Mouse (Mus musculus): ENCODE results near the gene Tm9sf4. TPM values are rescaled to one million over a fixed set of nuclear protein-coding genes. Genes with fewer than 3 reads are reported as not detected.
A peak's percentile ranks its signal among the peaks of the same experiment; 100 is the strongest.

Tm9sf4 gene
- polyA plus RNA-seq, 1 experiment from 2014 or later: 84.3 TPM

DNA sequence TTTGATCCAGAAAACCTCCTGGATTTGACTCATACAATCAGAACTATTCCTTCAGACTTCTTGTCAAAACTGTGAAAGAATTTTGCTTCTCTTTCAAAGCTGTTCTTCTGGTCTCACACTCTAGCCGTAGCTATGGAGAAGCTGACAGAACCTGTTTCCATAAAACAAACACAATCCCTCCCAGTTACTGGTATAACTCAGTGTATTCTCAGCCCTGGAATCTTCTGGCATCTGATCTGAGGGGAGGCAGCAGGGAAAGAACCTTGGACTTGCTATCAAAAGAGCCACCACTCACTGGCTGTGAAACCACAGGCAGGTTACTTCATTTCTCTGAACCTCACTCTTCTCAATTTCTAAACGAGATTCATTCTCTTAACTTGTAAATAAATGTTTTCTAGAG is 77.3 kb downstream of the Tm9sf4 start:
- H3K4me2 ChIP-seq (replicated peaks): no peak overlapping the region
- ATAC-seq (ENCODE audit: low FRiP score) (no peak), DNase-seq (ENCODE audit: low spot score) (no peak)
- 84% methylated on average over 2 of the region's 2 CpGs for WGBS
- H3K4me1 ChIP-seq (replicated peaks; ENCODE audit: control insufficient read depth, insufficient read depth, low read length): peaks cover 37% of the 10 kb centered on the region
- no peak overlapping the region for H3K27ac ChIP-seq
- H3K27me3 ChIP-seq (ENCODE audit: control insufficient read depth, insufficient read depth, low read length): no peaks in the 10 kb centered on the region
- H3K9me3 ChIP-seq (ENCODE audit: control insufficient read depth, low read length): no peaks in the 10 kb centered on the region
- peaks cover 31% of the 10 kb centered on the region for H3K36me3 ChIP-seq (replicated peaks; ENCODE audit: control insufficient read depth, insufficient read depth)
- 0 out of 2 replicates have a peak overlapping the region, but pooled peaks have one; percentile 5 for H3K9ac ChIP-seq
- H3K4me3 ChIP-seq (replicated peaks; ENCODE audit: low read length): no peak overlapping the region

- peaks cover 23% of the 10 kb centered on the region for H3K36me3 ChIP-seq (replicated peaks; ENCODE audit: control insufficient read depth, insufficient read depth)
- peak overlapping the region; percentile 94 for H3K4me3 ChIP-seq (replicated peaks; ENCODE audit: low read length)
- 71% methylated on average over 7 of the region's 7 CpGs for WGBS
- H3K9ac ChIP-seq: peak overlapping the region; percentile 98
- no peaks in the 10 kb centered on the region for H3K27me3 ChIP-seq (ENCODE audit: control insufficient read depth, insufficient read depth, low read length)
- DNase-seq (ENCODE audit: low spot score) (no peak), ATAC-seq (ENCODE audit: low FRiP score) (no peak)
- peak overlapping the region; percentile 10; the same call in 1 of the 2 replicates for H3K27ac ChIP-seq
- peaks cover 37% of the 10 kb centered on the region for H3K4me1 ChIP-seq (replicated peaks; ENCODE audit: control insufficient read depth, insufficient read depth, low read length)
- peak overlapping the region; percentile 90 for H3K4me2 ChIP-seq (replicated peaks)
- no peaks in the 10 kb centered on the region for H3K9me3 ChIP-seq (ENCODE audit: control insufficient read depth, low read length)
Observed at GRCm38 (mm10) chr2:153239021-153239859, 78.1 kb downstream of the Tm9sf4 start.

DNA sequence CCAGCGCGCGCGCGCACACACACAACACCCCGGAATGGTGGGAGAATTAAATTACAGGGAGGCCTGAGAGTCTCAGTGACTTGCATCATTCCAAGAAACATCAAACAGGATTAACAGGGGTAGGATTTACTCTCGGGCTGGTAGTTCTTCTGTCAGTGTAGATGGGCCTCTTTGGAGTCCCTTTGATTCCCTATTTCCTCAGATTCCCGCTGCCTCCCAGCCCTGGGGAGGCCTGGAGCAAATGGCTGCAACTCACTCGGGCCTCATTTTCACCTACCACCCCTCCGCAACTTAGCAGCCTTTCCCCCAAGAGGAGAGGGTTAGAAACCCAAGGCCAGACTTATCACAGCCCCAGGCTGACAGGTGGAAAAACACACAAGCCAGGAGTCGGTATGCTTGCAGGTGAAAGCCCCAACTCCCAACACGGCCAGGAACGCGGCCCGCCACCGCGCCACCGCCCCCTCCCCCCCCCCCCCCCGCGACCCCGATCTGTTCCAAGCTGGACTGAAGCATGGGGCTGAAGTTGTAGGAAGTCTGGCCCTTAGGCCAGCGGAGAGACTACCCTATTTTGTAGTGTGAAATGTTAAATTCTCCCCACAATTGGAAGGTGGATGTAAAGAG is 78.9 kb downstream of the Tm9sf4 start:
- H3K27ac ChIP-seq: peak overlapping the region; percentile 83; the same call in 1 of the 2 replicates
- 9% methylated on average over 22 of the region's 22 CpGs for WGBS
- H3K4me3 ChIP-seq (replicated peaks; ENCODE audit: low read length): peak overlapping the region; percentile 94
- no peaks in the 10 kb centered on the region for H3K9me3 ChIP-seq (ENCODE audit: control insufficient read depth, low read length)
- peak overlapping the region; percentile 98 for H3K9ac ChIP-seq
- peak overlapping the region; percentile 90 for H3K4me2 ChIP-seq (replicated peaks)
- H3K4me1 ChIP-seq (replicated peaks; ENCODE audit: control insufficient read depth, insufficient read depth, low read length): peaks cover 37% of the 10 kb centered on the region
- DNase-seq (ENCODE audit: low spot score) (no peak), ATAC-seq (ENCODE audit: low FRiP score) (no peak)
- peaks cover 16% of the 10 kb centered on the region for H3K36me3 ChIP-seq (replicated peaks; ENCODE audit: control insufficient read depth, insufficient read depth)
- H3K27me3 ChIP-seq (ENCODE audit: control insufficient read depth, insufficient read depth, low read length): no peaks in the 10 kb centered on the region

DNA sequence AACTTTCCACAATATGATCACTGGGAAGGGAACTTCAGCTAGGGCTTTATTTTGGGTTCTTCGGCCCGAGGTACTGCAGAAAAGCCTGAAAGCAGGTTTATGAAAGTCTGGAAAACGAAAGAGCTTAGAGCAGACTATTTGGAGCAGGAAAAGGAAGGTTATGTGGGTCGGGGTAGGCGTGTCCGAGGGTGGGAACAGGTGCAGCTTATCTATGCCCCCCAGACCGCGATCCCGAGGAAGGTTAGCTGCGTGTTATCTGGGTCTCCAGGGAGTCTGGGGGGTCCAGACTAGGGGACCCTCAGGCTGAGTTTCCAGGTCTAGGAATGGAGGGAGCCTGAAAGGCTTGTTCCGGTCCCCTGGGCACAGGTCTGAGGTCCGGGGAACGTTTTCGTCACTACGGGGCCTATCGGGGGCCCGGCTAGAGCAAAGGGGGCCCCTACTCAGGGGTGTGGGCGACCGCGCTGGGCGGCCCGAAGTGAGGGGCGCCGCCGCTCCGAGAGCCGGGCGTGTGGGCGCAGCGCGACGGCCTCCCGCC is 79.7 kb downstream of the Tm9sf4 start:
- H3K4me2 ChIP-seq (replicated peaks): peak overlapping the region; percentile 90
- H3K27me3 ChIP-seq (ENCODE audit: control insufficient read depth, insufficient read depth, low read length): no peaks in the 10 kb centered on the region
- DNase-seq (ENCODE audit: low spot score) (no peak), ATAC-seq (ENCODE audit: low FRiP score) (peak; percentile 80)
- peak overlapping the region; percentile 94 for H3K4me3 ChIP-seq (replicated peaks; ENCODE audit: low read length)
- peaks cover 37% of the 10 kb centered on the region for H3K4me1 ChIP-seq (replicated peaks; ENCODE audit: control insufficient read depth, insufficient read depth, low read length)
- WGBS: 2% methylated on average over 20 of the region's 33 CpGs
- peak overlapping the region; percentile 83 for H3K27ac ChIP-seq
- peaks cover 9% of the 10 kb centered on the region; the same call in 1 of the 2 replicates for H3K36me3 ChIP-seq (replicated peaks; ENCODE audit: control insufficient read depth, insufficient read depth)
- H3K9me3 ChIP-seq (ENCODE audit: control insufficient read depth, low read length): no peaks in the 10 kb centered on the region
- peak overlapping the region; percentile 98 for H3K9ac ChIP-seq

- Histone ChIP-seq H3K36me3 (replicated peaks; ENCODE audit: control insufficient read depth, insufficient read depth) (peaks cover 11% of the 10 kb centered on the region; the same call in 1 of the 2 replicates), H3K4me3 (replicated peaks; ENCODE audit: low read length) (peak within 1 kb of the TSS; percentile 94), H3K27me3 (ENCODE audit: control insufficient read depth, insufficient read depth, low read length) (no peaks in the 10 kb centered on the region), H3K9me3 (ENCODE audit: control insufficient read depth, low read length) (no peaks in the 10 kb centered on the region), H3K4me2 (replicated peaks) (peak within 1 kb of the TSS; percentile 90), H3K9ac (peak within 1 kb of the TSS; percentile 98), H3K4me1 (replicated peaks; ENCODE audit: control insufficient read depth, insufficient read depth, low read length) (peaks cover 37% of the 10 kb centered on the region), H3K27ac (peak within 1 kb of the TSS; percentile 83)
- ATAC-seq (ENCODE audit: low FRiP score) (peak; percentile 98), DNase-seq (ENCODE audit: low spot score) (peak; percentile 91)
- WGBS: under 1% methylated on average over 55 of the region's 72 CpGs
Observed at GRCm38 (mm10) chr2:153241250-153242014, 80.3 kb downstream of the Tm9sf4 start, which contains the start of the genes Plagl2 and Pofut1. Gene Plagl2, minus strand, starts transcription at chr2:153241426. Gene Pofut1, plus strand, starts transcription at chr2:153241533.

GRCm38 (mm10) chr2:153242156-153242555 is 81.1 kb downstream of the Tm9sf4 start:
- H3K4me2 ChIP-seq (replicated peaks): peak overlapping the region; percentile 90
- H3K27ac ChIP-seq: peak overlapping the region; percentile 83; the same call in 1 of the 2 replicates
- H3K27me3 ChIP-seq (ENCODE audit: control insufficient read depth, insufficient read depth, low read length): no peaks in the 10 kb centered on the region
- H3K4me1 ChIP-seq (replicated peaks; ENCODE audit: control insufficient read depth, insufficient read depth, low read length): peaks cover 35% of the 10 kb centered on the region
- DNase-seq (ENCODE audit: low spot score): no peak
- no peak for ATAC-seq (ENCODE audit: low FRiP score)
- peak overlapping the region; percentile 94 for H3K4me3 ChIP-seq (replicated peaks; ENCODE audit: low read length)
- no peaks in the 10 kb centered on the region for H3K9me3 ChIP-seq (ENCODE audit: control insufficient read depth, low read length)
- 69% methylated on average over 6 of the region's 6 CpGs for WGBS
- peaks cover 14% of the 10 kb centered on the region; the same call in 1 of the 2 replicates for H3K36me3 ChIP-seq (replicated peaks; ENCODE audit: control insufficient read depth, insufficient read depth)
- peak overlapping the region; percentile 98 for H3K9ac ChIP-seq

DNA sequence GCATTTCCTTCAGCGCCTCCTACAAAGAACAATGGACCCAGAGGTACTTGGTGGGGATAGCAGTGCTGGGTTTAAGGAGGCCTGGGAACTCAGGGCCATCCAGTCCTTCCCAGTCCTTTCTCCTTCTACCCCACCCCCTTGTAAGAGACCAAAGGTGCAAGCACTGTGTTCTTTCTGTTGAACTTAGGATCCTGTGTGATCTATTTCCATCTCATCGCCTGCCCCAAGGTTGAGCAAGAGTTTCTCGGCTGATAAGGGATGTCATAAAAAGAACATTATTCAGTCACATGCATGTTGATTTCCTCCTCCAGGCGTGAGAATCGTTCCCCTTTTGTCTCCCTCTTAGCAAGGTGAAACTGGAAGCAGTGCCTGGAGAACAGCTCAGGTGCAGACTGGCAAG is 88.6 kb downstream of the Tm9sf4 start:
- H3K9me3 ChIP-seq (ENCODE audit: control insufficient read depth, low read length): no peaks in the 10 kb centered on the region
- ATAC-seq (ENCODE audit: low FRiP score) (no peak), DNase-seq (ENCODE audit: low spot score) (no peak)
- H3K27me3 ChIP-seq (ENCODE audit: control insufficient read depth, insufficient read depth, low read length): no peaks in the 10 kb centered on the region
- no peak overlapping the region for H3K4me3 ChIP-seq (replicated peaks; ENCODE audit: low read length)
- H3K9ac ChIP-seq: no peak overlapping the region
- no peak overlapping the region for H3K27ac ChIP-seq
- 96% methylated on average over 5 of the region's 5 CpGs for WGBS
- H3K4me1 ChIP-seq (replicated peaks; ENCODE audit: control insufficient read depth, insufficient read depth, low read length): no peaks in the 10 kb centered on the region
- H3K4me2 ChIP-seq (replicated peaks): no peak overlapping the region
- H3K36me3 ChIP-seq (replicated peaks; ENCODE audit: control insufficient read depth, insufficient read depth): peaks cover 57% of the 10 kb centered on the region

DNA sequence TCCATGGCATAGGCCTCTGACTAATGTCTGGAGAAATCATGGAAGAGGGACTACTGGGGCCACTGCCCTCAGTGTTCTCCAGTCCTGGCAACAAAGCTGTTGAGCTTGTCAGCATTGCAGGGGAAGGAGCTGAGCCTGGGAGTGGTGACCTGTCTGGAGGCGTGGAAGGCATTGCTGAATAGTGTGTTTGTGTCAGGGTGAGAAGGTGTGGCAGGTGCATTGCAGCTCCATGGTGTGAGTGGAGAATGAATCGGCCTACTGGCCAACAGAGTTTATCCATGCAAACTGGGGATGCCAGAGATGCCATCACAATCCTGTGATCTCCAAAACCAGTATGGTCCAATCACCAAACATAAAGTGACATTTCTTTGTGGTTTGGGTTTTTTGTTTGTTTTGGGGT is 95.5 kb downstream of the Tm9sf4 start:
- Histone ChIP-seq H3K9me3 (ENCODE audit: control insufficient read depth, low read length) (no peaks in the 10 kb centered on the region), H3K4me1 (replicated peaks; ENCODE audit: control insufficient read depth, insufficient read depth, low read length) (no peaks in the 10 kb centered on the region), H3K9ac (no peak overlapping the region), H3K27me3 (ENCODE audit: control insufficient read depth, insufficient read depth, low read length) (no peaks in the 10 kb centered on the region), H3K4me3 (replicated peaks; ENCODE audit: low read length) (no peak overlapping the region), H3K36me3 (replicated peaks; ENCODE audit: control insufficient read depth, insufficient read depth) (peaks cover 46% of the 10 kb centered on the region), H3K4me2 (replicated peaks) (no peak overlapping the region), H3K27ac (no peak overlapping the region)
- DNase-seq (ENCODE audit: low spot score) (no peak), ATAC-seq (ENCODE audit: low FRiP score) (no peak)
- 98% methylated on average over 2 of the region's 2 CpGs for WGBS

Measured in hindbrain, embryonic 14.5 days (tissue).